Mouse (Mus musculus) embryonic facial prominence, embryonic 14.5 days (tissue): ENCODE results near the gene Frmd4a. TPM values are rescaled to one million over a fixed set of nuclear protein-coding genes. Genes with fewer than 3 reads are reported as not detected.

Experiments used
- ATAC-seq: fragments of 200-750 bp; cut with Nextera tagmentation; 2 replicates; pipeline ENCODE4 v1.8.0; 2017; ENCODE audit warnings: low read depth, moderate number of reproducible peaks, moderate TSS enrichment
- DNase-seq: peaks from one replicate; pipeline ENCODE4 v3.0.0-alpha.2; 2015; ENCODE audit warnings: low spot score
- H3K27ac ChIP-seq: fragments of 300-500 bp; sonication (generic); replicated peaks from 2 replicates; pipeline ENCODE4 v1.5.1; 2014; ENCODE audit warnings: low read depth, mild to moderate bottlenecking, low read length, moderate library complexity
- H3K27me3 ChIP-seq: fragments of 300-500 bp; sonication (generic); replicated peaks from 2 replicates; pipeline ENCODE4 v1.6.1; 2014; ENCODE audit warnings: low read length; ENCODE audit not compliant: control insufficient read depth, insufficient read depth
- H3K36me3 ChIP-seq: fragments of 300-500 bp; sonication (generic); 2 replicates; pipeline ENCODE4 v1.6.1; 2014; ENCODE audit warnings: low read length, mixed read lengths; ENCODE audit not compliant: control insufficient read depth, insufficient read depth
- H3K4me1 ChIP-seq: fragments of 300-500 bp; sonication (generic); 2 replicates; pipeline ENCODE4 v1.6.1; 2014; ENCODE audit warnings: antibody characterized with exemption, low read length; ENCODE audit not compliant: control insufficient read depth, insufficient read depth
- H3K4me2 ChIP-seq: fragments of 300-500 bp; sonication (generic); 2 replicates; pipeline ENCODE4 v1.6.1; 2014; ENCODE audit warnings: low read depth, mild to moderate bottlenecking, low read length, moderate library complexity, mixed read lengths
- H3K4me3 ChIP-seq: fragments of 300-500 bp; sonication (generic); 2 replicates; pipeline ENCODE4 v1.5.1; 2014; ENCODE audit warnings: low read depth, mild to moderate bottlenecking, low read length
- H3K9ac ChIP-seq: fragments of 300-500 bp; sonication (generic); 2 replicates; pipeline ENCODE4 v1.6.1; 2014; ENCODE audit warnings: low read depth, mild to moderate bottlenecking, low read length, moderate library complexity, mixed read lengths
- H3K9me3 ChIP-seq: fragments of 300-500 bp; sonication (generic); 2 replicates; pipeline ENCODE4 v1.6.1; 2016; ENCODE audit warnings: low read length; ENCODE audit not compliant: control insufficient read depth
- WGBS: fragments of 180-500 bp; shearing (Covaris S2); extraction: QIAGEN DNeasy Blood & Tissue Kit; methylation state at CpG from one replicate; pipeline ENCODE4 v1.1.7; 2014; 5-methylcytosine and 5-hydroxymethylcytosine counted together
- polyA plus RNA-seq: library from polyadenylated mRNA; unstranded; fragments of >200 nt; fragmentation: Nextera tagmentation; extraction: Ambion mirVana; gene quantifications from 2 replicates; pipeline ENCODE4 v1.2.1, GENCODE M21; 2014

Gene Frmd4a
- polyA plus RNA-seq, 1 experiment from 2014 or later, result 27.2 TPM

- Histone ChIP-seq H3K36me3 (no peaks in the 10 kb centered on the region), H3K9me3 (no peaks in the 10 kb centered on the region), H3K27ac (no peak overlapping the region), H3K9ac (no peak overlapping the region), H3K4me1 (no peaks in the 10 kb centered on the region), H3K4me2 (no peak overlapping the region), H3K27me3 (no peaks in the 10 kb centered on the region), H3K4me3 (no peak overlapping the region)
- no peak for ATAC-seq
- no peak for DNase-seq
- WGBS, result 85% methylated on average over 6 of the region's 6 CpGs
Measured at GRCm38 (mm10) chr2:4167131-4167530, 149.6 kb downstream of the Frmd4a start.

- no peak overlapping the region for H3K9ac ChIP-seq
- H3K4me1 ChIP-seq, result no peaks in the 10 kb centered on the region
- DNase-seq, result no peak
- 70% methylated on average over 10 of the region's 10 CpGs for WGBS
- no peak overlapping the region for H3K27ac ChIP-seq
- no peak overlapping the region for H3K4me3 ChIP-seq
- no peaks in the 10 kb centered on the region for H3K36me3 ChIP-seq
- ATAC-seq, result no peak
- H3K4me2 ChIP-seq, result no peak overlapping the region
- H3K9me3 ChIP-seq, result no peaks in the 10 kb centered on the region
- H3K27me3 ChIP-seq, result no peaks in the 10 kb centered on the region
Measured at GRCm38 (mm10) chr2:4169726-4170125, 152.2 kb downstream of the Frmd4a start.

GRCm38 (mm10) chr2:4170189-4170588 lies 152.7 kb downstream of the Frmd4a start:
- Histone ChIP-seq H3K9me3 (no peaks in the 10 kb centered on the region), H3K27ac (no peak overlapping the region), H3K36me3 (no peaks in the 10 kb centered on the region), H3K4me1 (no peaks in the 10 kb centered on the region), H3K9ac (no peak overlapping the region), H3K4me3 (no peak overlapping the region), H3K4me2 (no peak overlapping the region), H3K27me3 (no peaks in the 10 kb centered on the region)
- 81% methylated on average over 4 of the region's 4 CpGs for WGBS
- DNase-seq (no peak), ATAC-seq (no peak)

- Histone ChIP-seq H3K4me1 (no peaks in the 10 kb centered on the region), H3K4me2 (no peak overlapping the region), H3K27me3 (no peaks in the 10 kb centered on the region), H3K9me3 (no peaks in the 10 kb centered on the region), H3K9ac (no peak overlapping the region), H3K36me3 (no peaks in the 10 kb centered on the region), H3K4me3 (no peak overlapping the region), H3K27ac (no peak overlapping the region)
- DNase-seq (no peak), ATAC-seq (no peak)
- WGBS, result 77% methylated on average over 8 of the region's 8 CpGs
Measured at GRCm38 (mm10) chr2:4184991-4185390, 167.5 kb downstream of the Frmd4a start.

GRCm38 (mm10) chr2:4187521-4187920 lies 170.0 kb downstream of the Frmd4a start:
- H3K4me2 ChIP-seq, result no peak overlapping the region
- H3K9ac ChIP-seq, result no peak overlapping the region
- no peaks in the 10 kb centered on the region for H3K27me3 ChIP-seq
- H3K36me3 ChIP-seq, result no peaks in the 10 kb centered on the region
- 47% methylated on average over 4 of the region's 4 CpGs for WGBS
- DNase-seq (no peak), ATAC-seq (no peak)
- no peak overlapping the region for H3K4me3 ChIP-seq
- no peak overlapping the region for H3K27ac ChIP-seq
- H3K9me3 ChIP-seq, result no peaks in the 10 kb centered on the region
- no peaks in the 10 kb centered on the region for H3K4me1 ChIP-seq

GRCm38 (mm10) chr2:4188303-4188702 lies 170.8 kb downstream of the Frmd4a start:
- no peaks in the 10 kb centered on the region for H3K36me3 ChIP-seq
- H3K9me3 ChIP-seq, result no peaks in the 10 kb centered on the region
- no peak overlapping the region for H3K4me2 ChIP-seq
- ATAC-seq (no peak), DNase-seq (no peak)
- no peaks in the 10 kb centered on the region for H3K4me1 ChIP-seq
- no peak overlapping the region for H3K27ac ChIP-seq
- H3K4me3 ChIP-seq, result no peak overlapping the region
- no peaks in the 10 kb centered on the region for H3K27me3 ChIP-seq
- H3K9ac ChIP-seq, result no peak overlapping the region
- 40% methylated on average over 3 of the region's 3 CpGs for WGBS

- ATAC-seq, result no peak
- no peaks in the 10 kb centered on the region for H3K27me3 ChIP-seq
- H3K27ac ChIP-seq, result no peak overlapping the region
- no peaks in the 10 kb centered on the region for H3K9me3 ChIP-seq
- WGBS, result 90% methylated on average over 3 of the region's 3 CpGs
- H3K4me1 ChIP-seq, result no peaks in the 10 kb centered on the region
- no peak overlapping the region for H3K4me2 ChIP-seq
- no peak for DNase-seq
- no peak overlapping the region for H3K9ac ChIP-seq
- no peak overlapping the region for H3K4me3 ChIP-seq
- H3K36me3 ChIP-seq, result no peaks in the 10 kb centered on the region
Measured at GRCm38 (mm10) chr2:4190345-4190744, 172.8 kb downstream of the Frmd4a start.

GRCm38 (mm10) chr2:4190995-4191394 lies 173.5 kb downstream of the Frmd4a start:
- 74% methylated on average over 5 of the region's 5 CpGs for WGBS
- Histone ChIP-seq H3K4me2 (no peak overlapping the region), H3K4me3 (no peak overlapping the region), H3K27me3 (no peaks in the 10 kb centered on the region), H3K4me1 (no peaks in the 10 kb centered on the region), H3K36me3 (no peaks in the 10 kb centered on the region), H3K9ac (no peak overlapping the region), H3K27ac (no peak overlapping the region), H3K9me3 (no peaks in the 10 kb centered on the region)
- ATAC-seq (no peak), DNase-seq (no peak)

GRCm38 (mm10) chr2:4193206-4193605 lies 175.7 kb downstream of the Frmd4a start:
- no peak overlapping the region for H3K4me2 ChIP-seq

More at GRCm38 (mm10) chr2:4193206-4193605, 175.7 kb downstream of the Frmd4a start:
- Histone ChIP-seq H3K36me3 (no peaks in the 10 kb centered on the region), H3K27ac (no peak overlapping the region), H3K27me3 (no peaks in the 10 kb centered on the region), H3K4me3 (no peak overlapping the region), H3K9me3 (no peaks in the 10 kb centered on the region), H3K4me1 (no peaks in the 10 kb centered on the region), H3K9ac (no peak overlapping the region)
- no peak for ATAC-seq
- DNase-seq, result no peak
